Mouse (Mus musculus) heart, adult 2 months (tissue): ENCODE results near the gene Ctdnep1.

Experiments used
- CTCF ChIP-seq: fragments of 200-600 bp; IDR thresholded peaks from 2 replicates; pipeline ENCODE4 v1.8.1; 2022; ENCODE audit warnings: antibody characterized with exemption, mild to moderate bottlenecking, moderate library complexity
- EP300 ChIP-seq: fragments of 200-500 bp; IDR thresholded peaks from 2 replicates; pipeline ENCODE4 v1.6.1; 2011; ENCODE audit warnings: low read depth, low read length, control low read depth; ENCODE audit not compliant: insufficient read depth
- POLR2A ChIP-seq: fragments of 200-500 bp; IDR thresholded peaks from 2 replicates; pipeline ENCODE4 v1.6.1; 2011; ENCODE audit warnings: mild to moderate bottlenecking, low read depth, low read length, control low read depth; ENCODE audit not compliant: insufficient read depth

DNA sequence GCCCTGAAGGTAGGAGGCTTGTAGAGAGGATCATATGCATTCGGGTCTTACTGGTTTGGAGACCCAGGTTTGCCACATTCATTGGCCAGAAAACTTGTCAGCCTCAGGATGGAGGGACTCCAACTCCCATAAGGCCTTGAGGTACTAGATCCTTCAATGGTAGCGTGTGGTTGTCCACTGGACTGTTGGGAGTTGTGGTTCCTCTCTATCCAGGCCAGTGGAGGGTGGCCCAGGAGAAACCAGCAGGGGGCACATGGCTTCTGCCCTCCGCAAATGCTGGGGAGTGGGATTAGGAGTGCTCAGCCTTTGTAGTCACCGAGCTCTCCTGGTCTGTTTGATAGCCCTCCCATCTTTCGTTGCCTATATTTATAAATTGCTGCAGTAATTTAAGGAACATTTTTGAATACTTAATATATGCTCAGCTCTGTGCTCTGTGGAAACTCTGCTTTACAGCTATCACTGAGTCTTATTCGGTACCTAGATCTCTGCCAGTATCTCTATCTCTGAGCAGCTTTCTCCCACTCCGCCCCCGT lies 39.8 kb downstream of the Ctdnep1 start:
- TF ChIP-seq EP300 (no peak), CTCF (peak; percentile 85), POLR2A (no peak)
